Mouse (Mus musculus) neural tube, embryonic 11.5 days (tissue): ENCODE data around the gene Dnajb13. TPM values are rescaled to one million over a fixed set of nuclear protein-coding genes. Genes with fewer than 3 reads are reported as not detected.
"Not testable (repeated sequence)": the region's sequence is repeated elsewhere in the genome, so short reads cannot be mapped to it uniquely, and the experiment has no call there.

ENCODE experiments used
- ATAC-seq: fragments of 200-750 bp; cut with Nextera tagmentation; 2 replicates; pipeline ENCODE4 v1.8.0; 2017; ENCODE audit warnings: moderate number of reproducible peaks, mild to moderate bottlenecking, moderate TSS enrichment, moderate library complexity; ENCODE audit not compliant: insufficient read depth, low FRiP score, low TSS enrichment
- DNase-seq: peaks from one replicate; pipeline ENCODE4 v3.0.0-alpha.2; 2015; ENCODE audit warnings: low spot score
- H3K27ac ChIP-seq: fragments of 300-500 bp; sonication (generic); 2 replicates; pipeline ENCODE4 v1.5.1; 2014; ENCODE audit warnings: low read depth, mild to moderate bottlenecking, low read length
- H3K27me3 ChIP-seq: fragments of 300-500 bp; sonication (generic); 2 replicates; pipeline ENCODE4 v1.6.1; 2014; ENCODE audit warnings: mild to moderate bottlenecking, low read length, mixed read lengths; ENCODE audit not compliant: control insufficient read depth, insufficient read depth
- H3K36me3 ChIP-seq: fragments of 300-500 bp; sonication (generic); 2 replicates; pipeline ENCODE4 v1.6.1; 2014; ENCODE audit warnings: mild to moderate bottlenecking, low read length, moderate library complexity, mixed read lengths; ENCODE audit not compliant: control insufficient read depth, insufficient read depth
- H3K4me1 ChIP-seq: fragments of 300-500 bp; sonication (generic); 2 replicates; pipeline ENCODE4 v1.6.1; 2014; ENCODE audit warnings: low read length, mixed read lengths; ENCODE audit not compliant: control insufficient read depth, insufficient read depth
- H3K4me2 ChIP-seq: fragments of 300-500 bp; sonication (generic); 2 replicates; pipeline ENCODE4 v1.6.1; 2014; ENCODE audit warnings: low read depth, mild to moderate bottlenecking, moderate library complexity
- H3K4me3 ChIP-seq: fragments of 300-500 bp; sonication (generic); 2 replicates; pipeline ENCODE4 v1.5.1; 2014; ENCODE audit warnings: low read depth, low read length
- H3K9ac ChIP-seq: fragments of 300-500 bp; sonication (generic); 2 replicates; pipeline ENCODE4 v1.6.1; 2014; ENCODE audit warnings: mild to moderate bottlenecking, low read length
- H3K9me3 ChIP-seq: fragments of 300-500 bp; sonication (generic); 2 replicates; pipeline ENCODE4 v1.6.1; 2016; ENCODE audit warnings: low read length; ENCODE audit not compliant: control insufficient read depth
- WGBS: fragments of 180-500 bp; shearing (Covaris S2); extraction: QIAGEN DNeasy Blood & Tissue Kit; methylation state at CpG from one replicate; pipeline ENCODE4 v1.1.7; 2014; 5-methylcytosine and 5-hydroxymethylcytosine counted together
- polyA plus RNA-seq: library from polyadenylated mRNA; unstranded; fragments of >200 nt; fragmentation: Nextera tagmentation; extraction: Ambion mirVana; gene quantifications from 2 replicates; pipeline ENCODE4 v1.2.1, GENCODE M21; 2014

Dnajb13 gene
- polyA plus RNA-seq, 1 experiment from 2014 or later, result 0.25 TPM

GRCm38 (mm10) chr7:100487301-100487700 lies 27.5 kb downstream of the Dnajb13 start:
- H3K36me3 ChIP-seq, result no peaks in the 10 kb centered on the region
- no peaks in the 10 kb centered on the region for H3K9me3 ChIP-seq
- WGBS, result 68% methylated on average over 2 of the region's 2 CpGs
- H3K4me1 ChIP-seq, result no peaks in the 10 kb centered on the region
- H3K4me2 ChIP-seq, result no peak overlapping the region
- no peaks in the 10 kb centered on the region for H3K27me3 ChIP-seq
- no peak for DNase-seq
- H3K4me3 ChIP-seq, result no peak overlapping the region
- ATAC-seq, result no peak
- H3K9ac ChIP-seq, result no peak overlapping the region
- no peak overlapping the region for H3K27ac ChIP-seq

GRCm38 (mm10) chr7:100484493-100484892 lies 30.3 kb downstream of the Dnajb13 start:
- no peak overlapping the region for H3K4me2 ChIP-seq
- 87% methylated on average over 5 of the region's 5 CpGs for WGBS
- H3K9ac ChIP-seq, result no peak overlapping the region
- no peak overlapping the region for H3K4me3 ChIP-seq
- H3K9me3 ChIP-seq, result no peaks in the 10 kb centered on the region
- no peak for DNase-seq
- H3K27ac ChIP-seq, result no peak overlapping the region
- H3K27me3 ChIP-seq, result no peaks in the 10 kb centered on the region
- H3K4me1 ChIP-seq, result no peaks in the 10 kb centered on the region
- no peaks in the 10 kb centered on the region for H3K36me3 ChIP-seq
- ATAC-seq, result no peak

GRCm38 (mm10) chr7:100482046-100482445 lies 32.7 kb downstream of the Dnajb13 start:
- ATAC-seq, DNase-seq, H3K36me3 ChIP-seq, H3K4me3 ChIP-seq, H3K4me2 ChIP-seq, H3K4me1 ChIP-seq, H3K9me3 ChIP-seq, H3K27me3 ChIP-seq, H3K9ac ChIP-seq, H3K27ac ChIP-seq: not testable (repeated sequence)
- WGBS, result 86% methylated on average over 2 of the region's 2 CpGs

GRCm38 (mm10) chr7:100480175-100480574 lies 34.6 kb downstream of the Dnajb13 start:
- 81% methylated on average over 17 of the region's 17 CpGs for WGBS
- Histone ChIP-seq H3K4me3 (no peak overlapping the region), H3K4me1 (no peaks in the 10 kb centered on the region), H3K27ac (no peak overlapping the region), H3K4me2 (no peak overlapping the region), H3K9ac (no peak overlapping the region), H3K9me3 (no peaks in the 10 kb centered on the region), H3K36me3 (no peaks in the 10 kb centered on the region), H3K27me3 (no peaks in the 10 kb centered on the region)
- no peak for ATAC-seq
- DNase-seq, result no peak

- WGBS, result 78% methylated on average over 15 of the region's 15 CpGs
- ATAC-seq, result no peak
- Histone ChIP-seq H3K36me3 (no peaks in the 10 kb centered on the region), H3K27me3 (no peaks in the 10 kb centered on the region), H3K4me3 (no peak overlapping the region), H3K27ac (no peak overlapping the region), H3K4me1 (no peaks in the 10 kb centered on the region), H3K9ac (no peak overlapping the region), H3K9me3 (no peaks in the 10 kb centered on the region), H3K4me2 (no peak overlapping the region)
- DNase-seq, result no peak
Measured at GRCm38 (mm10) chr7:100479823-100480164, 35.0 kb downstream of the Dnajb13 start.

GRCm38 (mm10) chr7:100479100-100479822 lies 35.5 kb downstream of the Dnajb13 start:
- DNase-seq (no peak), ATAC-seq (no peak)
- no peak overlapping the region for H3K9ac ChIP-seq
- H3K4me2 ChIP-seq, result no peak overlapping the region
- no peaks in the 10 kb centered on the region for H3K4me1 ChIP-seq
- 80% methylated on average over 20 of the region's 20 CpGs for WGBS
- no peak overlapping the region for H3K4me3 ChIP-seq
- no peaks in the 10 kb centered on the region for H3K9me3 ChIP-seq
- no peak overlapping the region for H3K27ac ChIP-seq
- H3K27me3 ChIP-seq, result no peaks in the 10 kb centered on the region
- H3K36me3 ChIP-seq, result no peaks in the 10 kb centered on the region

GRCm38 (mm10) chr7:100474680-100475079 lies 40.1 kb downstream of the Dnajb13 start:
- H3K4me3 ChIP-seq, result no peak overlapping the region
- ATAC-seq (no peak), DNase-seq (no peak)
- H3K4me1 ChIP-seq, result no peaks in the 10 kb centered on the region
- H3K36me3 ChIP-seq, result no peaks in the 10 kb centered on the region
- no peaks in the 10 kb centered on the region for H3K9me3 ChIP-seq
- WGBS, result 70% methylated on average over 1 of the region's 1 CpGs
- no peak overlapping the region for H3K9ac ChIP-seq
- no peaks in the 10 kb centered on the region for H3K27me3 ChIP-seq
- H3K27ac ChIP-seq, result no peak overlapping the region
- H3K4me2 ChIP-seq, result no peak overlapping the region

GRCm38 (mm10) chr7:100473846-100474454 lies 40.8 kb downstream of the Dnajb13 start:
- DNase-seq (no peak), ATAC-seq (no peak)
- peaks cover 5% of the 10 kb centered on the region for H3K36me3 ChIP-seq
- 88% methylated on average over 9 of the region's 9 CpGs for WGBS
- no peak overlapping the region for H3K4me2 ChIP-seq
- H3K4me3 ChIP-seq, result no peak overlapping the region
- H3K9ac ChIP-seq, result no peak overlapping the region
- no peak overlapping the region for H3K27ac ChIP-seq
- no peaks in the 10 kb centered on the region for H3K27me3 ChIP-seq
- no peaks in the 10 kb centered on the region for H3K4me1 ChIP-seq
- H3K9me3 ChIP-seq, result no peaks in the 10 kb centered on the region

GRCm38 (mm10) chr7:100472777-100473176 lies 42.0 kb downstream of the Dnajb13 start, which contains the start of gene Ucp3:
Ucp3 (plus strand) TSS chr7:100472990.
- peaks cover 5% of the 10 kb centered on the region for H3K36me3 ChIP-seq
- no peaks in the 10 kb centered on the region for H3K9me3 ChIP-seq
- H3K4me2 ChIP-seq, result no peak within 1 kb of the TSS
- H3K4me1 ChIP-seq, result no peaks in the 10 kb centered on the region
- WGBS, result 88% methylated on average over 6 of the region's 6 CpGs
- ATAC-seq (no peak), DNase-seq (no peak)
- no peak within 1 kb of the TSS for H3K4me3 ChIP-seq
- no peak within 1 kb of the TSS for H3K9ac ChIP-seq
- no peaks in the 10 kb centered on the region for H3K27me3 ChIP-seq
- no peak within 1 kb of the TSS for H3K27ac ChIP-seq
